Mouse (Mus musculus) spleen, postnatal 14 days (tissue): ENCODE measurements around the gene Sarnp.

Experiments
- DNase-seq, 2 experiments: peaks; one replicate each; pipeline ENCODE4 v3.0.0; 2021 to 2022; ENCODE audit warnings: low spot score in 2 of 2

Gene Sarnp

DNA sequence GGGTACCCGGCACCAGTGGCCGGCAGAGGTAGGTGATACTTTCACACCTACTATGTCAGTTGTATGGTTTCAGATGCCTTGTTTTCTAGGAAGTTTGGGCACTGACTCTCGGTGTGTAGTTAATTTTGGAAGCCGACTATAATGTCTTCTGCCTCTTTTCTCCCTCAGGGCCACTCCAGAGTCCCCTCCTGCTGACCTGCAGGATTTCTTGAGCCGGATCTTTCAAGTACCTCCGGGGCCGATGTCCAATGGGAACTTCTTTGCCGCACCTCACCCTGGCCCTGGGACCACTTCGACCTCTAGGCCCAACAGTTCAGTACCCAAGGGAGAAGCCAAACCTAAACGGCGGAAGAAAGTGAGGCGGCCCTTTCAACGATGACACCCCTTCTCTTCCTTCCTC, at the start of gene Sarnp:
Gene Sarnp, plus strand, starts transcription at position 301 of the 400 bp plus-strand sequence.
- no peak for DNase-seq

GRCm38 (mm10) chr10:128772895-128773294, 44.2 kb upstream of the Sarnp start:
- no peak for DNase-seq

DNA sequence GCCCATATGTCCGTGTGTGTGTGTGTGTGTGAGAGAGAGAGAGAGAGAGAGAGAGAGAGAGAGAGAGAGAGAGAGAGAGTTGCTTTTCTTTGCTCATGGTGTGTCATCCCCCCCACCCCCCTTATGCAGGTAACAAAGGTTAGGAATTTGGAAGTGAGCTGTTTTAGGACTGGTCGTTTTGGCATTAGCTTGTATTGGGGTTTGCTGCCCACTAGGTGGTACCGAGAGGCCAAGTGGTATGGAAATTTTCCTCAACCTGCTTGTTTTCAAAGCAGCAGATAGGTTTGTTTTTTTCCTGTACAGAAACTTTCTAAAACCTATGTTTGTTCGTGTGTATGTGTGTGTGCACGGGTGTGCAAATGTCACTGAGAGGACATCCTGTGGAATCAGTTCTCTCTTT, 43.4 kb upstream of the Sarnp start:
- DNase-seq: no peak

GRCm38 (mm10) chr10:128778441-128778840, 38.7 kb upstream of the Sarnp start:
- DNase-seq: no peak

GRCm38 (mm10) chr10:128779011-128779795, 37.9 kb upstream of the Sarnp start:
- DNase-seq: peak in 1 of 2 experiments; percentile 11

GRCm38 (mm10) chr10:128780200-128780599, 36.9 kb upstream of the Sarnp start:
- no peak for DNase-seq

DNA sequence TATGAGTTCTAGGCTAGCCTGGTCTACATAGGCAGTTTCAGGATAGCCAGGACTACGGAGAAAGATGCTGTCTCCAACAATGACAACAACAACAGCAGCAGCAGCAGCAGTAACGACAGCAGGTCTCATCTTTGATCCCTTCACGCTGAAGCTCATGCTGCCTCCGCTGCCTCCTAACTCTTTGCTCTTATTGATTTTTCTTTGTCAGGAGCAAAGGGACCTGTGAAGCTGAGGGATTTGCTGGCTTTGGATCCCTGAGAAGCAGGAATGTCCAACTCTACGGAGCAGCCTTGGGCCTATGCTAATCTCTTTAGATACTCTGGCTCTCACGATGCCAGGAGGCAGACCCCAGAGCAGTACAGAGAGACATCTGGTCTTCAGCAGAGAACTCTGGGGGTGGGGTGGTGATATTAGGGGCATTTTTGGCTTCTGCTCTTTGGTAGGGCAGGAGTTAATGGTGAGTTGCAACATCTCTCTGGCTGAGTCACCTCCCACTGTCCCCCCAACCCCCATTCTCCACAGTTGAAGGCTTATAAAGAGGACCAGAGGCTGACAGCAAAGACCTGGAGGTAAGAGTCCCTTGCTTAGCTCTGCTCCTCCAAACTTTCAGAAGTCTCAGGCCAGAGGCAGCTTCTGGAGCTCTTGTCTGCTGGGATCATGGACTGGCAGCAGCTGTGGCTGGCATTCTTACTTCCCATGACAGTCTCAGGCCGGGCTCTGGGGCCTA, 26.6 kb upstream of the Sarnp start, which contains the start of gene Mmp19:
Gene Mmp19, plus strand, starts transcription at position 513 of the 727 bp plus-strand sequence.
- no peak for DNase-seq

DNA sequence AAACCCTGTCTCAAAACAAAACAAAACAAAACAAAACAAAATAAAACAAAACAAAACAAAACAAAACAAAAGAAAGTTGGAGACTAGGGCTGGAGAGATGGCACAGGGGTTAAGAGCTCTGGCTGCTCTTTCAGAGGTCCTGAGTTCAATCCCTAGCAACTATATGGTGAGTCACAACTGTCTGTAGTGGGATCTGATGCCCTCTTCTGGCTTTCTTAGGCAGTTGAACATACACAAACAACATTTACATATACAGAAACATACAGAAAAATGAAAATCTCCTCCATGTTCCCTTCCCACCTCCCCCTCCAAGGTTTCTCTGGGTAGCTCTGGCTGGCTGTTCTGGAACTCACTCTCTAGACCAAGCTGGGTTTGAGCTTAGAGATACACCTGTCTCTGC, 25.1 kb upstream of the Sarnp start:
- no peak for DNase-seq

- DNase-seq: no peak
Observed at GRCm38 (mm10) chr10:128793258-128793657, 23.9 kb upstream of the Sarnp start.

- no peak for DNase-seq
Observed at GRCm38 (mm10) chr10:128794391-128794790, 22.7 kb upstream of the Sarnp start.

GRCm38 (mm10) chr10:128795581-128795980, 21.6 kb upstream of the Sarnp start:
- DNase-seq: no peak

GRCm38 (mm10) chr10:128798676-128799075, 18.5 kb upstream of the Sarnp start:
- no peak for DNase-seq

GRCm38 (mm10) chr10:128801981-128802495, 15.1 kb upstream of the Sarnp start:
- DNase-seq: no peak

DNA sequence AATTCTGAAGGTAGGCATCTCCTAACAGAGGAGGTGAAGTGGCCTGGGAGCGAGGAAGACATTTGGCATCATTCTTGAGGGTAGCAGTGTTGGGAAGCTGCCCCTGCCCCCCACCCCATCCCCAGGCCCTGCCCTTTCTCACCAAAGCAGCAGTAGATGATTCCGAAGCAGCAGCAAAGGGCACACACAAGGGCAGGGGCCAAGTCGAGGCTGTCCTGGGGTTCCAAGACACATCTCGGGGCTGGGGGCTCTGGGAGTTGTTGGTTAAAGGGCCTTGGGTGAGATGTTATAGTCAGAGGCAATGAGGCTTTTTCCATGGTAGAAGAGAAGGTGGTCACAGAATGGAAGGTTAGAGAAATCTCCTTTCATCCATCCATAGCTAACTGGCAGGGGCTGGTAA, 14.2 kb upstream of the Sarnp start:
- DNase-seq: no peak

DNA sequence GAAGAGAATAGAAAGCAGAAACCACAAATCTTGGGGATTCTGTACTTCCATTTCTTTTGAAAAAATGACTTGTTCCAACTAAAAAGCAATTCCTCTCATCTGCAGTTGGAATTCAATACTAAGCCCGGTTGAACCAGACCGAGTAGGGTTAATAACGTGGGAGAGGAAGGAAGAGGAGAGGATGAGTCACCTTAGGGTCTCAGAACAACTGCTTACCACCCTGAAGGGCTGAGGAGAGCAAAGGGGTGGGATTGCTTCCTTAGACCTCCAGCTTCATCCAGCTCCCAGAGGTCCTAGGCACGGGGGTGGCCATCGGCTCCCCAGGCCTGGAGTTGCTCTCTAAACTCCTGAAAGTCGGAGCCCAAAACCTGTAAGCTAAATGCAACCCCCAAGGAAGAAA, 13.8 kb upstream of the Sarnp start:
- no peak for DNase-seq

GRCm38 (mm10) chr10:128803771-128804270, 13.3 kb upstream of the Sarnp start, which contains the start of gene Dnajc14:
Gene Dnajc14, plus strand, starts transcription at chr10:128804062.
- DNase-seq: no peak

DNA sequence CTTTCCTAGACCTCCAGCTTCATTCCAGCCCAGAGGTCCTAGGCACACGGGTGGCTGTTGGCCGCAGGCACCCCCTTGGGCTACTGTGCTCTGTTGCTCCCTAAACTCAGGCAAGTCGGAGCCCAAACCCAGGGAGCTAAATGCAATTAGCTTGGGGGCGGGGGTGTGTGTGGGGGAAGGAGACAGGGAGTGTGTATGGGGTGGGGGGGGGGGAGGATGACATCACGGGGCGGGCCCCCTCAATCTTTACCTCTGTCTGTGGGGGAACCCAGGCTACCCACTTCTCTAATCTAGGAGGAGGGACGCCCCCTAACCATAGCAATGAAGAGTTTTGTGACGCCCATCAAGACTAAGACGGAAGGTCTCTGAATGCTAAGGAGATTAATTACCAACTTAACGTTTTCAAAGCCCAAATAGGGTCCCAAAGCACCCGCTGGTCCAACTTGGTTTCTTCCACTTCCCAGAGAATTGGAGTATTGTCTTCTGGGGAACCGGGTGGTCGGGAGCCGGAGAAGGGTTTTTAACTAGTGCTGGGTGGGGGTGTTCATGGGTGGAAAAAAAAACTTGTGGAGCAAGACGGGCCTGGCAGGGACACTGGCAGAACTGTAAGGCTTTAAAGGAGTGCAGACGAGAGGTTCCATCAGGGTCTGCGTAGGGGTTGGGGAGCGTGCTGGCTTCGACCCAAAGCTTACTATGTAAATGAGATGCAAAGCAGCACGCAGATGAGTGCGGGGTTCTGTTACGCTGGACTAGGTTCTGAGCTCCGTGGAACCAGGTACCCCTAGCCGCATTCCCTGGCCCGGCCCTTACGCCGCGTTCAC, 12.7 kb upstream of the Sarnp start, which contains the start of gene Tmem198b:
Gene Tmem198b, minus strand, starts transcription at position 100 of the 821 bp plus-strand sequence.
- DNase-seq: peak in 1 of 2 experiments; percentile 52

GRCm38 (mm10) chr10:128805092-128806000, 11.8 kb upstream of the Sarnp start:
- DNase-seq: peak; percentile 84 to 91

DNA sequence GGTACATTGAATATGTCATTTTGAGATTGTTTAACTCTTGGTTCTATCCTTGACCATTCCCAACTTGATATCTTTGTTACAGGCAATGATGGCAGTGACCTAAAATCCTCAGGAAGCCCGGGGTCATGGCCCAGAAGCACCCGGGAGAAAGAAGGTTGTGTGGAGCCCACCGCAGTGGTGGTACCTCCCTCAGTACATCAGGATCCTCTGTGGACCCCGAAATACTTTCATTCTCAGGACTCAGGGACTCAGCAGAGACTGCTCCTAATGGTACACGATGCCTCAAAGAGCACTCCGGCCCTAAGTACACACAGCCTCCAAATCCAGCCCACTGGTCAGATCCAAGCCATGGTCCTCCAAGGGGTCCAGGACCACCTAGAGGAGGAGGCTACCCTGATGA, 11.0 kb upstream of the Sarnp start:
- DNase-seq: no peak

DNA sequence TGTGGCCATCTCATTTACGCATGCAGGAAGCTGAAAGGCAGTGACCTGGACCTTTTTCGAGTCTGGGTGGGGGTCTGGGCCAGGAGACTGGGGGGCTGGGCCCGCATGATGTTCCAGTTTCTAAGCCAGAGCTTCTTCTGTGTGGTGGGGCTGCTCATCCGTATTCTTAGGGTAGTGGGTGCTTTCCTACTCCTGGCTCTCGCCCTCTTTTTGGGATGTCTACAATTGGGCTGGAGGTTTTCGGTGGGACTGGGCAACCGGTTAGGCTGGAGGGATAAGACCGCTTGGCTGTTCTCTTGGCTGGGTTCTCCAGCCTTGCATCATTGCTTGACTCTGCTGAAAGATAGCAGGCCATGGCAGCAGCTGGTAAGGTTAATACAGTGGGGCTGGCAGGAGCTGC, 10.1 kb upstream of the Sarnp start:
- no peak for DNase-seq
